Mouse (Mus musculus): ENCODE measurements around the gene Slc25a29.
A peak's percentile ranks its signal among the peaks of the same experiment; 100 is the strongest.

The Slc25a29 gene

GRCm38 (mm10) chr12:108794979-108795537 is 40.6 kb downstream of the Slc25a29 start:
- no peak for DNase-seq (ENCODE audit: low read depth, low spot score)

GRCm38 (mm10) chr12:108794078-108794711 is 41.5 kb downstream of the Slc25a29 start:
- DNase-seq (ENCODE audit: low read depth, low spot score) = peak; percentile 84

- peak; percentile 14 for DNase-seq (ENCODE audit: low read depth, low spot score)
These were observed 42.2 kb downstream of the Slc25a29 start for GRCm38 (mm10) chr12:108793453-108793941.

- DNase-seq (ENCODE audit: low read depth, low spot score) = peak; percentile 99
These were observed 42.9 kb downstream of the Slc25a29 start, which contains the start of gene Yy1 for GRCm38 (mm10) chr12:108792546-108793452. Gene Yy1, plus strand, starts transcription at chr12:108792973.

GRCm38 (mm10) chr12:108792152-108792545 is 43.5 kb downstream of the Slc25a29 start:
- DNase-seq (ENCODE audit: low read depth, low spot score) = peak; percentile 82

GRCm38 (mm10) chr12:108787329-108787728 is 48.4 kb downstream of the Slc25a29 start:
- DNase-seq (ENCODE audit: low read depth, low spot score) = no peak

GRCm38 (mm10) chr12:108785161-108785560 is 50.5 kb downstream of the Slc25a29 start:
- no peak for DNase-seq (ENCODE audit: low read depth, low spot score)

GRCm38 (mm10) chr12:108780108-108780877 is 55.4 kb downstream of the Slc25a29 start:
- no peak for DNase-seq (ENCODE audit: low read depth, low spot score)
